Mouse (Mus musculus): ENCODE results near the gene Clic1. TPM values are rescaled to one million over a fixed set of nuclear protein-coding genes. Genes with fewer than 3 reads are reported as not detected.

Gene Clic1
- polyA plus RNA-seq, 1 experiment = 69.6 TPM

DNA sequence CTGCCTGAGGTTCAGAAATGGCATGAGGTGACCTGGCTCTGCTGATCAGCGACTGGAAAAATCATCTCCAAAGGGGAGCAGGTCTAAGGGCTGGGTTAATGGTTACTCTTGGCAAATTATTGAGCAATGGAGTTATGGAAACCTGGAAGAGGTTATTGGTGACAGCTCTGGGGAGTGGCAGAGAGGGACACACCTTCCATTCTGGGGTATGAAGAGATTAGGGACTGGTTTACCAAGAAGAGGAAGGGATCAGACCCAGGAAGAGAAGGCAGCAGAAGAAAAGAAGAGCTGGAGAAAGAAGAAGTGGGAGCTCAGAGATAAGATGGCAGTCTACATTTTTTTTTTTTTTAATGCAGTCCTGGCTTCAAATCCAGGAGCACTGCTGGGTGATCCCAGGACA is 2.1 kb upstream of the Clic1 start:
- TF ChIP-seq CTCF (IDR thresholded peaks at IDR 0.05; ENCODE audit: borderline replicate concordance, extremely low read depth, insufficient read depth, insufficient read length) = no peak
- no peak for DNase-seq (ENCODE audit: low read depth)

DNA sequence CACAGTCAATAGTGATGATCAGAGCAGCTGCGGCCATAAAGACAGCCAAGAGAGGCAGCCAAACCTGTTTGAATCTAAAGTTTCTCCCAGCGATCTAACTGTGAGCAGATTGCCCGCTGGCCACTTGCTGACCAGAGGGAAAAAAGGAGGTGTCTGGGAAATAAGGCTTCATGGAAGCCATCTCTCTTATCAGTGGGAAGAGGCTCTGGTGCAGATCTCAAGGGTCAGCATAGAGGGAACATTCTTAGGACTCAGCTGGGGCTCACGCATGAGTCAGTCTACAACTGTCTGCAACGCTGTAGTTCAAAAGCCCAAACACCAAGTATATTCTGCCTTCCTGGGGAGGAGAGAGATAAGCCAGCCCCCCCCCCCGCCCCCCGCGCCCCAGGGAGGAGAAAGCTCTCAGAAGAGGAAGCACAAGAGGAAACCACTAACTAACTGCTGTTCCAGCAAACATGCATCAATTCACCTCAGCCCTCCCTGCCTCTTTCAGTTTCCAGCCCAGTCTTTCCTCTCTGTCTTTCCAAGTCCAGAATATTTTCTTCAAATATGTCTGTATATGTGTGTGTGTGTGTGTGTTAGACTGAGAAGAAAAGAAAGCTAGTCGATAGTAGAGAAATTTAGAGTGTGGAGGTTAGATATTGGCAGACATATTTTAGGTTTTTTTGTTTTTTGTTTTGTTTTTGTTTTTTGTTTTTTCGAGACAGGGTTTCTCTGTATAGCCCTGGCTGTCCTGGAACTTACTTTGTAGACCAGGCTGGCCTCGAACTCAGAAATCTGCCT is 1.4 kb upstream of the Clic1 start:
- TF ChIP-seq POLR2A (IDR thresholded peaks at IDR 0.05; ENCODE audit: borderline replicate concordance, extremely low read depth, insufficient read depth, insufficient read length, poor library complexity, severe bottlenecking) (no peak), CTCF (IDR thresholded peaks at IDR 0.05; ENCODE audit: borderline replicate concordance, extremely low read depth, insufficient read depth, insufficient read length) (no peak)
- DNase-seq (ENCODE audit: low read depth) = no peak

DNA sequence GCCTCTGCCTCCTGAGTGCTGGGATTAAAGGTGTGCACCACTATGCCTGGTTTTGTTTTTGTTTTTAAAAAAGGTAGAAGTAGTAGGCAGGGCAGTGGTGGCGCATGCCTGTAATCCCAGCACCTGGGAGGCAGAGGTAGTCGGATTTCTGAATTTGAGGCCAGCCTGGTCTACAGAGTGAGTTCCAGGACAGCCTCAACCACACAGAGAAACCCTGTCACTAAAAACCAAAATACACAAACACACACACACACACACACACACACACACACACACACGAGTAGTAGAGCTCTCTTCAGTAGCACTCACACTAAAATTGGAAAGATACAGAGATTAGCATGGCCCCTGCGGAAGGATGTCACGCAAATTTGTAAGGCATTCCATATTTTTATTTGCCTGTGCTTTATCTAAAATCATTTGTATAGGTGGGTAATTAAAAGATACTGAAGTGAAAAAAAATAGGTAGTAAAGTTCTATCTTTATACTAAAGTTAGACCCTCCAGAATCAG is 780 bp upstream of the Clic1 start:
- no peak for DNase-seq (ENCODE audit: low read depth)
- no peak for TF ChIP-seq CTCF (IDR thresholded peaks at IDR 0.05; ENCODE audit: borderline replicate concordance, extremely low read depth, insufficient read depth, insufficient read length)
- TF ChIP-seq POLR2A (IDR thresholded peaks at IDR 0.05; ENCODE audit: borderline replicate concordance, extremely low read depth, insufficient read depth, insufficient read length, poor library complexity, severe bottlenecking) = no peak

DNA sequence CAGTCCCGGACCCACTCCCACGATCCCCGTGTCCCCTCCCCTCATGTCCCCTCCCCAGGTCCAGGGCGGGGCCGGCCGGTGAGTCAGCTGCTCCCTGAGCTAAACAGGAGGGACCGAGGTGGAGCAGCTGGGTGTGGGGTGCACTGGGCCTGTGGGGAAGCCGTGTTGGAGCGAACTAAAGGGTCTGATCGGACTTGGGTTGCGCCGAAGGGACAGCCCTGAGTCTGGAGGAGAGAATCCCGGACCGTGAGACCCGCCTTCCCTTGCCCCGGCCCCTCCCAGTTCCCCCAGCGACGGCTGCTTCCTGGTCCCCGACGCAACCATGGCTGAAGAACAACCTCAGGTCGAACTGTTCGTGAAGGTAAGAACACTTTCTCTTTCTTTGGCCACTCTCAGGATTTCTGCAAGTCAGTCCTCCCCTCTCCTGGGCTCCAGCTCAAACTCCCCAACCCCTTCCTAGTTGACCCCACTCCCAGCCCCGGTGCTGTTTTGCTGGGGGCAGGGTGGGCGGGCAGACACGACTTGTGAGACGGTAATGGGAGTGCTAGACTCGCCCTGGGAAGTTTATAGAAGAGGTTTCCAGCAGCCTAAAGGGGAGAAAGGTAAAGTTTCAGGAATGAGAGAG is 472 bp downstream of the Clic1 start:
- DNase-seq (ENCODE audit: low read depth) = peak; percentile 70
- no peak for TF ChIP-seq POLR2A (IDR thresholded peaks at IDR 0.05; ENCODE audit: borderline replicate concordance, extremely low read depth, insufficient read depth, insufficient read length, poor library complexity, severe bottlenecking)
- TF ChIP-seq CTCF (IDR thresholded peaks at IDR 0.05; ENCODE audit: borderline replicate concordance, extremely low read depth, insufficient read depth, insufficient read length) = no peak

DNA sequence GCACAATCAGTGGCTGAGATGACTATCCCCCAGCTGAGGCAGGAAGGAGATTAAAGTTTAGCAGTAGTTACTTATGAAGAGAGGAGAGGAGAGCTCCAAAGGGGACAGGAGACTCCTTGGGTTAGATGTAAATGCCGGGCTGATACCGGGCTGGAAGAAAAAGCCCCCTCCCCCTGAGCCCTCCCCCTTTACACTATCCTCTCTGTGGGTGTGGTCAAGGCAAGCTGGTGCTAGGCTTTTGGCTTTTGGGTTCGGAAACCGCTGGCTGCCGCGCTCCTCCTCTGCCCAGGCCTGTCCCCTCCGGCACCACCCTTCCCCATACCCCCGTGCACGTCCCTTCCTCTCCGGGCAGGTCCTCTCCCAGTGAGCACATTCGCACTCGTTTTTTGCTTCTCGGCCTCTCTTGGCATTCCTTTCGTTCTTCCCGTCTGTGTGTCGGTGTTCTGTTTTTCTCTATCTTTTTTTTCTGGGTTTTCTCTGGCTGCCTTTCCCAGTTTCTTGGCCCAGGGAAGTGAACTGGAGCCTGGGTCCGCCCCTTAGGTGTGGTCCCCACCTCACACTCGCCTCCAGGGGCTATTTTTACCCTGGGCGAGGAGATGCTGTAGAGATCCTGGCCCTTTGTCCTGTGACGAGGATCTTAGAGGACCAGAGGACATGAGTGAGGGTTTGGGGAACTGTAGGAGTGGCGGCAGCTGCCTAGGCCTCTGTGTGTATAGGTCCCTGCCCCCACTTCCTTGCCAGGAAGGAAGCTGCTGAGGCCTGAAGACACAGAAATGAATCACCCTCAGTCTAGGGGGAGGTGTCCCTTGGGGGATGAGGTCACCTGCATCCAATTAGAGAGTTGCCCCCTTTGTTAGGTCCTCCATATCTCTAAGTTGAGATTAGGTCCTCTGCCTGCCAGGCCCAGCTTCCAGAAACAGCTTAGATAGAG is 1.7 kb downstream of the Clic1 start:
- TF ChIP-seq POLR2A (IDR thresholded peaks at IDR 0.05; ENCODE audit: borderline replicate concordance, extremely low read depth, insufficient read depth, insufficient read length, poor library complexity, severe bottlenecking) (no peak), CTCF (IDR thresholded peaks at IDR 0.05; ENCODE audit: borderline replicate concordance, extremely low read depth, insufficient read depth, insufficient read length) (no peak)

DNA sequence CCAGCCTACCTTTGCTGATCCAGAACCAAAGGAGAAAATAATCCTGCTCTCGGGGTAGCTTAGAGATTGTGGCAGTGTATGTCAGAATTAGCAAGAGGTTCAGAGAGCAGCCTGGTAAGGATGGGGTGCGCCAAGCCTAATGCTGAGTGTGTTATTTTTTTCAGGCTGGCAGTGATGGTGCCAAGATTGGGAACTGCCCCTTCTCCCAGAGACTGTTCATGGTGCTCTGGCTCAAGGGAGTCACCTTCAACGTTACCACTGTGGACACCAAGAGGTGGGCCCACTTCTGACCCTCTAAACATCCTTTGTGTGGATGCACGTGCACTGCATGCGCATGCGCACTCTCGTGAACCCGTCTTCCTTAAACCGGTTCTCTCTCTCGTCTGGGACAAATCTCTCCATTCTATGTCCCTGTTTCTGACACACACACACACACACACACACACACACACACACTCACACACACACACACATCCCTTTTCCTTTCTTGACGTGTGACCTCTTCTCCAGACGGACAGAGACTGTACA is 2.6 kb downstream of the Clic1 start:
- no peak for DNase-seq (ENCODE audit: low read depth)
- TF ChIP-seq POLR2A (IDR thresholded peaks at IDR 0.05; ENCODE audit: borderline replicate concordance, extremely low read depth, insufficient read depth, insufficient read length, poor library complexity, severe bottlenecking) (no peak), CTCF (IDR thresholded peaks at IDR 0.05; ENCODE audit: borderline replicate concordance, extremely low read depth, insufficient read depth, insufficient read length) (no peak)

More for the DNA sequence above, 1.7 kb downstream of the Clic1 start:
- DNase-seq (ENCODE audit: low read depth) = peak; percentile 84

DNA sequence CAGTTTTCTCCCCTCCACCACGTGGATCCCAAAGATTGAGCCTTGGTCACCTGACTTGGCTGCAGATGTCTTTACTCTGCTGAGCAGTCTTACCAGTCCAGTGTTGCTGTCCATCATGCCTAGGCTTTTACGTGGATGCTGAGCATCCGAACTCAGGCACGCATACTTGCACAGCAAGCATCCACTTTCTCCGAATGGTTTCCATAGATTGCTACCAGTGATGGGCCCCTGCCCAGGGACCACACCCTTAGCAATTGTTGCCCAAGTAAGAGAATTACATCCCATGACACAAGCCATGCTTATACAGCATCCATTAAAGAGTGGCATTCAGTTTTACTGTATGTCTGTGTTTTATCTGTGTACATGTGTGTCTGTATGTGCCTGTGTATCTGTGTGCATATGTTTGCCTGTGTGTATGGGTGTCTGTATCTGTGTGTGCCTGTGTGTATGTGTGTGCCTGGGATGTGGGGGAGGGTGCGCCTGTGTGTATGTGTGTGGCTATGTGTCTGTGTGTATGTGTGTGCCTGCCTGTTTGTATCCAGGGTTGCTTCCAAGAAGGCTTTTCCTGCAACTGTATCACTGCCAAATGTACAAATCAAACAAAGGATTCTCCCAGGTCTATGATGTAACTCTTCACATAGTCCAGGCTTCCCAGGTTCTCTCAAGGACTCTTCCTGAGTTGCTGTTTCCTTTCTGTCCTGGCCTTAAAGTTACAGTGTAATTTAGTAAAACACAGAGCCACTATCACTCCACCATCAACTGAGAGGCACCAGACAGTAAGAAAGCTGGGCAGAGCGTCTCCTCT is 6.1 kb downstream of the Clic1 start:
- TF ChIP-seq CTCF (IDR thresholded peaks at IDR 0.05; ENCODE audit: borderline replicate concordance, extremely low read depth, insufficient read depth, insufficient read length) (no peak), POLR2A (IDR thresholded peaks at IDR 0.05; ENCODE audit: borderline replicate concordance, extremely low read depth, insufficient read depth, insufficient read length, poor library complexity, severe bottlenecking) (no peak)

DNA sequence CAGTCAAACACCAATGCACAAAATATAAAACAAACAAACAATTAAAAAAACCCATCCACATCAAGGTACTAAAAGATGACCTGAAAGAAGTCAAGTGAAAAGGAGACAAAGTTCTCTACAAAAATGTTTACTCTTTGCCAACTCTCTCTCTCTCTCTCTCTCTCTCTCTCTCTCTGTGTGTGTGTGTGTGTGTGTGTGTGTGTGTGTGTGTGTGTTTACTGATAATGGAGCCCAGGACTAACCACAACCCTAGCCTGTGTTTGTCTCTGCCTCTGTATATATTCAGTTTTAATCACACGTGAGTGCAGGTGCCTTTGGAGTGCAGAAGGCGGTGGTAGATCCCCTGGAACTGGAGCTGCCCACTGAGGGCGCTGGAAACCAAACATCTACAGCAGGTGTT is 7.3 kb downstream of the Clic1 start:
- TF ChIP-seq CTCF (IDR thresholded peaks at IDR 0.05; ENCODE audit: borderline replicate concordance, extremely low read depth, insufficient read depth, insufficient read length) = no peak
- no peak for TF ChIP-seq POLR2A (IDR thresholded peaks at IDR 0.05; ENCODE audit: borderline replicate concordance, extremely low read depth, insufficient read depth, insufficient read length, poor library complexity, severe bottlenecking)
- DNase-seq (ENCODE audit: low read depth) = no peak

More for the DNA sequence above, 6.1 kb downstream of the Clic1 start:
- DNase-seq (ENCODE audit: low read depth) = no peak

DNA sequence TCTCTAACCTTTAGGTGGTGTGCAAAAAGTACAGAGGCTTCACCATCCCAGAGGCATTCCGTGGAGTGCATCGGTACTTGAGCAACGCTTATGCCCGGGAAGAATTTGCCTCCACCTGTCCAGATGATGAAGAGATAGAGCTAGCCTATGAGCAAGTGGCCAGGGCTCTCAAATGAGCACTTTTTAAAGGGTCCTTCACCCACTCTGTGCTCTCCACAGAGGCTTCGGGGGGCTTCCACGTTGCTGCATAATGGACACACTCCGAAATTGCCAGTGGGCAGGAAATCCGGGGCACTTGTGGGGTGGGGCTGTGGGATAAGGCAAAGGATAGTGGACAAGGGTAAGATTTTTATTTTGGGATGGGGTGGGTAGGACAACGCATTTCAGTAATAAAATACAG is 8.6 kb downstream of the Clic1 start:
- no peak for DNase-seq (ENCODE audit: low read depth)
- TF ChIP-seq CTCF (IDR thresholded peaks at IDR 0.05; ENCODE audit: borderline replicate concordance, extremely low read depth, insufficient read depth, insufficient read length) (no peak), POLR2A (IDR thresholded peaks at IDR 0.05; ENCODE audit: borderline replicate concordance, extremely low read depth, insufficient read depth, insufficient read length, poor library complexity, severe bottlenecking) (no peak)

Measured in brain, embryonic 14.5 days (tissue).